Mouse (Mus musculus): ENCODE results near the gene 1700019N19Rik. TPM values are rescaled to one million over a fixed set of nuclear protein-coding genes. Genes with fewer than 3 reads are reported as not detected.

The 1700019N19Rik gene
- polyA plus RNA-seq, 1 experiment from 2014 or later, result not detected

DNA sequence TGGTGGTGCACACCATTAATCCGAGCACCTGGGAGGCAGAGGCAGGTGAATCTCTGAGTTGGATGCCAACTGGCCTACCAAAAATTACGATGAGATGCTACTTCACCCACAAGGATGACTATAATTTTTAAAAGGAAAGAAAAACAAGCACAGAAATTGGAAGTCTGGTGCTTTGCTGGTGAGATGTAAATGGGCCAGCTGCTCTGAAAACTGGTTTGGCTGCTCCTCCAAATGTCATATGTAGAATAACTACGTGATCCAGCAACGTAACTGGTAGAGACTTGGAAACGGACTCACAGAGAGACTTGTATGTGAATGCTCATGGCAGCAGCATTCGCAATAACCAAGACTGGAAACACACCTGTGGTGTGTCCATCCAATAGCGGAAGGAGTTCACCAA is 35.9 kb upstream of the 1700019N19Rik start:
- H3K4me2 ChIP-seq (replicated peaks; ENCODE audit: low read depth, low read length), result no peak overlapping the region
- H3K27me3 ChIP-seq (ENCODE audit: control insufficient read depth, insufficient read depth, low read length), result no peaks in the 10 kb centered on the region
- H3K9ac ChIP-seq (ENCODE audit: low read depth, low read length), result no peak overlapping the region
- H3K9me3 ChIP-seq (ENCODE audit: control insufficient read depth, low read length), result no peaks in the 10 kb centered on the region
- no peak overlapping the region for H3K4me3 ChIP-seq (ENCODE audit: low read length)
- no peaks in the 10 kb centered on the region for H3K36me3 ChIP-seq (ENCODE audit: control insufficient read depth, insufficient read depth, low read length)
- WGBS, result 93% methylated on average over 7 of the region's 7 CpGs
- peaks cover 6% of the 10 kb centered on the region for H3K4me1 ChIP-seq (ENCODE audit: control insufficient read depth, insufficient read depth, low read length)
- no peak overlapping the region for H3K27ac ChIP-seq (ENCODE audit: low read depth, low read length)
- no peak for ATAC-seq (ENCODE audit: low FRiP score, low TSS enrichment)

DNA sequence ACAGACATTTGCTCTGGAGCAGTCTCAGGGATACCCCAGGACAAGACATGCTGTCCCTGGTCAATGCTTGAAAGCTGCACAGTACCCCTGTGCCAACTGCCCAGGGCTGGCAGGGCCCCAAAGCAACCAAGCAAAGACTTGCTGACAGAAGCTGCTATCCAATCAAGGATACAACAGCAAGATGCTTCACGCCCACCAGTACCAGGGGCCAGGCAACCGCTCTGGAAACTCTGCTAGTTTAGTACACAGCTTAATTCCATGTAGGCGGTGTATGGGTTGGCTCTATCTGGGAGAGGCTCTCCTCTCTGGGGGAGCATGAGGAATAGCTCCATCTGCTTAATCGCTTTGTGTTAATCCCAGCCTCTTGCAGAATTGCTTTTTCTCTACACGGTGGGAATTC is 35.3 kb upstream of the 1700019N19Rik start:
- no peak overlapping the region for H3K9ac ChIP-seq (ENCODE audit: low read depth, low read length)
- H3K4me1 ChIP-seq (ENCODE audit: control insufficient read depth, insufficient read depth, low read length), result peaks cover 6% of the 10 kb centered on the region
- no peaks in the 10 kb centered on the region for H3K9me3 ChIP-seq (ENCODE audit: control insufficient read depth, low read length)
- ATAC-seq (ENCODE audit: low FRiP score, low TSS enrichment), result no peak
- no peak overlapping the region for H3K4me3 ChIP-seq (ENCODE audit: low read length)
- 90% methylated on average over 5 of the region's 5 CpGs for WGBS
- H3K4me2 ChIP-seq (replicated peaks; ENCODE audit: low read depth, low read length), result no peak overlapping the region
- no peaks in the 10 kb centered on the region for H3K36me3 ChIP-seq (ENCODE audit: control insufficient read depth, insufficient read depth, low read length)
- H3K27ac ChIP-seq (ENCODE audit: low read depth, low read length), result no peak overlapping the region
- no peaks in the 10 kb centered on the region for H3K27me3 ChIP-seq (ENCODE audit: control insufficient read depth, insufficient read depth, low read length)

DNA sequence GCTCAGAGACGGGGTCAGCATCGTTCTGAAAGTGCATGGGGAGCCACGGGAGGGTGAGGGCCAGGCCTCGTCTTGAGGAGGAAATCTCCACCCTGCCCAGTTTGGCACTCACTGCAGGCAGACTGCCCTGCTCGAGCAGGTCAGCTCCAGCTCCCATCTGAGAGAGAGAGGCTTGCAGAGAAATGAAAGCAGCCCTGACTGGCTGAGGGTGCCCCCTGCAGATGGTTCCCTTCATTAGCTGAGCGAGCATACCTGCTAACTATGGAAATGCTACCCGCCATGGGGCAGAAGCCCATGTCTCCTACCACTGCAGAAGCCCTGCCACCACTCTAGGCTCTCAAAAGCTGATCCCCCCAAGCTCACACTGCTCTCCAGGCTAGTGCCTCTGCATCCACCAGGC is 33.4 kb upstream of the 1700019N19Rik start:
- H3K27ac ChIP-seq (ENCODE audit: low read depth, low read length), result no peak overlapping the region
- WGBS, result 61% methylated on average over 7 of the region's 7 CpGs

DNA sequence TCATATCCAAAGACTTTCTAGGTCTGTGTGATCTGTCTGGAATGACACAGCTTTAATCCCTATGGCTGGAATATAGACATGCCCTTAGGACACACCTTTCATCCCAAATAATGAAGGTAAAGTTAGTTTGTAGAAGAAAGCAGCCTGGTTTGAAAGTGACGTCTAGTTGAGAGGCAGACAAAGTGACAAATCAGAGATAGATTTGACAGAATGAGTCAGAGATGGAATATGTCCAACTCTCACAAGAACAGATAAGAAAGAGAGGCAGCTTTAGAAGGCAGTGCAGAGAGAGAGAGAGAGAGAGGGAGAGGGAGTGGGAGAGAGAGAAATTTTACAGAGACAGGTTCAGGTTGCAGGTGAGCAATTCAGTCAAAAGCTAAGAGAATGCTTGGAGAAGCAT is 30.1 kb upstream of the 1700019N19Rik start:
- Histone ChIP-seq H3K27me3 (ENCODE audit: control insufficient read depth, insufficient read depth, low read length) (no peaks in the 10 kb centered on the region), H3K4me3 (ENCODE audit: low read length) (no peak overlapping the region), H3K4me1 (ENCODE audit: control insufficient read depth, insufficient read depth, low read length) (peaks cover 3% of the 10 kb centered on the region; the same call in 1 of the 2 replicates), H3K27ac (ENCODE audit: low read depth, low read length) (no peak overlapping the region), H3K36me3 (ENCODE audit: control insufficient read depth, insufficient read depth, low read length) (no peaks in the 10 kb centered on the region), H3K9me3 (ENCODE audit: control insufficient read depth, low read length) (no peaks in the 10 kb centered on the region), H3K9ac (ENCODE audit: low read depth, low read length) (no peak overlapping the region), H3K4me2 (replicated peaks; ENCODE audit: low read depth, low read length) (no peak overlapping the region)
- WGBS, result 78% methylated on average over 1 of the region's 1 CpGs
- no peak for ATAC-seq (ENCODE audit: low FRiP score, low TSS enrichment)

More for the DNA sequence above, 33.4 kb upstream of the 1700019N19Rik start:
- no peaks in the 10 kb centered on the region for H3K36me3 ChIP-seq (ENCODE audit: control insufficient read depth, insufficient read depth, low read length)
- H3K27me3 ChIP-seq (ENCODE audit: control insufficient read depth, insufficient read depth, low read length), result no peaks in the 10 kb centered on the region
- no peak for ATAC-seq (ENCODE audit: low FRiP score, low TSS enrichment)
- peaks cover under 1% of the 10 kb centered on the region; the same call in 1 of the 2 replicates for H3K4me1 ChIP-seq (ENCODE audit: control insufficient read depth, insufficient read depth, low read length)
- H3K4me3 ChIP-seq (ENCODE audit: low read length), result no peak overlapping the region
- no peak overlapping the region for H3K4me2 ChIP-seq (replicated peaks; ENCODE audit: low read depth, low read length)
- H3K9ac ChIP-seq (ENCODE audit: low read depth, low read length), result no peak overlapping the region
- no peaks in the 10 kb centered on the region for H3K9me3 ChIP-seq (ENCODE audit: control insufficient read depth, low read length)

DNA sequence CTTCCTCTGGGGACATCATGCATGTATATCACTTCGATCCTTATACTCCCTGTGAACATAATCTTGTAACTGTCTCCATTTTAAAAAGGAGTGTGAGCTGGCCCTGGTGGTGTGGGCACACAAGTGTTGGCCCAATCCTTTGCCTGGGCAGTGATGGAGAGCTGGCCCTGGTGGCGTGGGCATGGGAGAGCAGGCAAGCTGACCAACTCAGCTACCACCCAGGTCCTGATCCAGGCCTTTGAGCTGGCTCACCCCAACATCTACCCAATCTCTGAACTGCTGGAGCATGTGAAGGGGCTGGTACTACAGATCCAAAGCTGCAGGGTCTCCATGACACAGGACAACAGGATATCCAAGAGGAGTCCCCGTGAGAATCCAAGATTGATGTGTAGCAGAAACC is 29.0 kb upstream of the 1700019N19Rik start:
- Histone ChIP-seq H3K4me1 (ENCODE audit: control insufficient read depth, insufficient read depth, low read length) (peaks cover 7% of the 10 kb centered on the region; the same call in 1 of the 2 replicates), H3K4me2 (replicated peaks; ENCODE audit: low read depth, low read length) (no peak overlapping the region), H3K36me3 (ENCODE audit: control insufficient read depth, insufficient read depth, low read length) (no peaks in the 10 kb centered on the region), H3K9me3 (ENCODE audit: control insufficient read depth, low read length) (no peaks in the 10 kb centered on the region), H3K4me3 (ENCODE audit: low read length) (no peak overlapping the region), H3K27ac (ENCODE audit: low read depth, low read length) (no peak overlapping the region), H3K27me3 (ENCODE audit: control insufficient read depth, insufficient read depth, low read length) (no peaks in the 10 kb centered on the region), H3K9ac (ENCODE audit: low read depth, low read length) (no peak overlapping the region)
- 85% methylated on average over 3 of the region's 3 CpGs for WGBS
- ATAC-seq (ENCODE audit: low FRiP score, low TSS enrichment), result no peak

- no peaks in the 10 kb centered on the region for H3K36me3 ChIP-seq (ENCODE audit: control insufficient read depth, insufficient read depth, low read length)
- no peak overlapping the region for H3K27ac ChIP-seq (ENCODE audit: low read depth, low read length)
- H3K4me1 ChIP-seq (ENCODE audit: control insufficient read depth, insufficient read depth, low read length), result peaks cover 7% of the 10 kb centered on the region; the same call in 1 of the 2 replicates
- H3K27me3 ChIP-seq (ENCODE audit: control insufficient read depth, insufficient read depth, low read length), result no peaks in the 10 kb centered on the region
- H3K9ac ChIP-seq (ENCODE audit: low read depth, low read length), result no peak overlapping the region
- no peak overlapping the region for H3K4me3 ChIP-seq (ENCODE audit: low read length)
- no peaks in the 10 kb centered on the region for H3K9me3 ChIP-seq (ENCODE audit: control insufficient read depth, low read length)
- no peak for ATAC-seq (ENCODE audit: low FRiP score, low TSS enrichment)
- WGBS, result 51% methylated on average over 20 of the region's 20 CpGs
- H3K4me2 ChIP-seq (replicated peaks; ENCODE audit: low read depth, low read length), result no peak overlapping the region
Observed at GRCm38 (mm10) chr19:58822454-58823200, 28.4 kb upstream of the 1700019N19Rik start.

- Histone ChIP-seq H3K9me3 (ENCODE audit: control insufficient read depth, low read length) (no peaks in the 10 kb centered on the region), H3K4me1 (ENCODE audit: control insufficient read depth, insufficient read depth, low read length) (peaks cover 11% of the 10 kb centered on the region; the same call in 1 of the 2 replicates), H3K36me3 (ENCODE audit: control insufficient read depth, insufficient read depth, low read length) (no peaks in the 10 kb centered on the region), H3K27ac (ENCODE audit: low read depth, low read length) (no peak overlapping the region), H3K4me2 (replicated peaks; ENCODE audit: low read depth, low read length) (no peak overlapping the region), H3K27me3 (ENCODE audit: control insufficient read depth, insufficient read depth, low read length) (no peaks in the 10 kb centered on the region), H3K4me3 (ENCODE audit: low read length) (no peak overlapping the region), H3K9ac (ENCODE audit: low read depth, low read length) (no peak overlapping the region)
- no peak for ATAC-seq (ENCODE audit: low FRiP score, low TSS enrichment)
- 73% methylated on average over 14 of the region's 14 CpGs for WGBS
Observed at GRCm38 (mm10) chr19:58818571-58819415, 24.5 kb upstream of the 1700019N19Rik start.

DNA sequence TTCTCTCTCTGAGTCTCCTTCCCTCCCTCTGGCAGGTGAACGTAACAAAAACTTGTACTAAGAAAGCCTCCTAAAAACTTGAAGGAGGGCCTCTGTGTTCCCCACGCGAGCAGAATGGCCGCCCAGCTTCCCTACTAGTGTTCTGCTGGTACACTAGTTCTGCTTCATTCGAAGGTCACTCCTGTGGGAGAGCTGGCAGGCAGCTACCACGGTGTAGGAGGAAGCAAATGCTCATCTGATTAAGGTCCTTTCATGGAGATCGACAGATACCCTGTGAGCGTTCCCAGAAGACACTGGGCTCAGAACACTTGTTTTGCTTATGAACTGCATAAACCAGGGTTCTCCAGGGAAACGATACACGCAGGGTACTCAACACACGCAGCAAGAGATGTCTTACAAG is 23.1 kb upstream of the 1700019N19Rik start:
- no peak overlapping the region for H3K9ac ChIP-seq (ENCODE audit: low read depth, low read length)
- H3K27me3 ChIP-seq (ENCODE audit: control insufficient read depth, insufficient read depth, low read length), result no peaks in the 10 kb centered on the region
- H3K4me2 ChIP-seq (replicated peaks; ENCODE audit: low read depth, low read length), result no peak overlapping the region
- no peak for ATAC-seq (ENCODE audit: low FRiP score, low TSS enrichment)
- H3K4me3 ChIP-seq (ENCODE audit: low read length), result no peak overlapping the region
- no peaks in the 10 kb centered on the region for H3K9me3 ChIP-seq (ENCODE audit: control insufficient read depth, low read length)
- H3K27ac ChIP-seq (ENCODE audit: low read depth, low read length), result no peak overlapping the region
- peaks cover 8% of the 10 kb centered on the region; the same call in 1 of the 2 replicates for H3K4me1 ChIP-seq (ENCODE audit: control insufficient read depth, insufficient read depth, low read length)
- no peaks in the 10 kb centered on the region for H3K36me3 ChIP-seq (ENCODE audit: control insufficient read depth, insufficient read depth, low read length)
- WGBS, result 86% methylated on average over 11 of the region's 11 CpGs
